Mouse (Mus musculus) midbrain, embryonic 14.5 days (tissue): Measurements from ENCODE around the gene Spsb3. TPM values are rescaled to one million over a fixed set of nuclear protein-coding genes. Genes with fewer than 3 reads are reported as not detected.

Experiments used
- polyA plus RNA-seq: library from polyadenylated mRNA; unstranded; fragments of >200 nt; fragmentation: Nextera tagmentation; extraction: Ambion mirVana; gene quantifications from 2 replicates; pipeline ENCODE4 v1.2.1, GENCODE M21; 2014

Gene Spsb3
- polyA plus RNA-seq, 1 experiment from 2014 or later, result 77.3 TPM

Other genes starting within 250 kb of the Spsb3 start
- gene Slc9a3r2, start 236.3 kb upstream of the Spsb3 start, polyA plus RNA-seq, result 36.7 and 39.2 TPM in 2 replicates
- gene Npw, start 228.2 kb upstream of the Spsb3 start, polyA plus RNA-seq, result not detected in 2 replicates
- 22.8 and 24.5 TPM in 2 replicates for gene Zfp598, start 217.0 kb upstream of the Spsb3 start, polyA plus RNA-seq
- 147 and 169 TPM in 2 replicates for gene Syngr3, start 196.7 kb upstream of the Spsb3 start, polyA plus RNA-seq
- gene Gfer, start 190.5 kb upstream of the Spsb3 start, polyA plus RNA-seq, result 35.9 and 38.3 TPM in 2 replicates
- gene Noxo1, start 190.4 kb upstream of the Spsb3 start, polyA plus RNA-seq, result 1.8 and 1.9 TPM in 2 replicates
- gene Tbl3, start 179.0 kb upstream of the Spsb3 start, polyA plus RNA-seq, result 68.0 and 73.0 TPM in 2 replicates
- gene Rnf151, start 168.6 kb upstream of the Spsb3 start, polyA plus RNA-seq, result 0.32 TPM in 1 of 2 replicates, not detected in the other
- 814 and 824 TPM in 2 replicates for gene Rps2, start 168.5 kb upstream of the Spsb3 start, polyA plus RNA-seq
- gene Ndufb10, start 162.2 kb upstream of the Spsb3 start, polyA plus RNA-seq, result 282 and 319 TPM in 2 replicates
- gene Rpl3l, start 158.8 kb upstream of the Spsb3 start, polyA plus RNA-seq, result not detected in 2 replicates
- gene Msrb1, start 150.0 kb upstream of the Spsb3 start, polyA plus RNA-seq, result 19.7 and 20.1 TPM in 2 replicates
- not detected in 2 replicates for gene Hs3st6, start 133.7 kb upstream of the Spsb3 start, polyA plus RNA-seq
- gene Meiob, start 82.4 kb upstream of the Spsb3 start, polyA plus RNA-seq, result not detected in 2 replicates
- 55.4 and 71.0 TPM in 2 replicates for gene Hagh, start 46.5 kb upstream of the Spsb3 start, polyA plus RNA-seq
- gene Fahd1, start 36.3 kb upstream of the Spsb3 start, polyA plus RNA-seq, result 18.0 and 18.9 TPM in 2 replicates
- 0.18 TPM in 1 of 2 replicates, not detected in the other for gene Igfals, start 20.6 kb upstream of the Spsb3 start, polyA plus RNA-seq
- gene Nubp2, start 294 bp upstream of the Spsb3 start, polyA plus RNA-seq, result 70.4 and 73.3 TPM in 2 replicates
- gene Eme2, start 8.4 kb downstream of the Spsb3 start, polyA plus RNA-seq, result 21.6 and 26.9 TPM in 2 replicates
- gene Mrps34, start 8.5 kb downstream of the Spsb3 start, polyA plus RNA-seq, result 74.7 and 86.7 TPM in 2 replicates
- 77.4 and 112 TPM in 2 replicates for gene Nme3, start 9.9 kb downstream of the Spsb3 start, polyA plus RNA-seq
- 83.3 and 86.1 TPM in 2 replicates for gene Mapk8ip3, start 50.3 kb downstream of the Spsb3 start, polyA plus RNA-seq
- gene Jpt2, start 74.0 kb downstream of the Spsb3 start, polyA plus RNA-seq, result 66.9 and 71.0 TPM in 2 replicates
- 6.7 and 9.2 TPM in 2 replicates for gene Cramp1l, start 129.1 kb downstream of the Spsb3 start, polyA plus RNA-seq
- 16.6 and 17.3 TPM in 2 replicates for gene Ift140, start 129.4 kb downstream of the Spsb3 start, polyA plus RNA-seq
- gene Tmem204, start 196.9 kb downstream of the Spsb3 start, polyA plus RNA-seq, result 6.5 and 10.8 TPM in 2 replicates
- gene Telo2, start 229.3 kb downstream of the Spsb3 start, polyA plus RNA-seq, result 34.1 and 34.4 TPM in 2 replicates
- gene Ptx4, start 234.1 kb downstream of the Spsb3 start, polyA plus RNA-seq, result not detected in 2 replicates
- 26.3 and 29.9 TPM in 2 replicates for gene Clcn7, start 246.7 kb downstream of the Spsb3 start, polyA plus RNA-seq